Mouse (Mus musculus): Measurements from ENCODE around the gene Olfml2a. TPM values are rescaled to one million over a fixed set of nuclear protein-coding genes. Genes with fewer than 3 reads are reported as not detected.
"Not testable (repeated sequence)": the region's sequence is repeated elsewhere in the genome, so short reads cannot be mapped to it uniquely, and the experiment has no call there.

Gene Olfml2a
- total RNA-seq, 2 experiments from 2014 or later = 4.2 to 6.6 TPM

DNA sequence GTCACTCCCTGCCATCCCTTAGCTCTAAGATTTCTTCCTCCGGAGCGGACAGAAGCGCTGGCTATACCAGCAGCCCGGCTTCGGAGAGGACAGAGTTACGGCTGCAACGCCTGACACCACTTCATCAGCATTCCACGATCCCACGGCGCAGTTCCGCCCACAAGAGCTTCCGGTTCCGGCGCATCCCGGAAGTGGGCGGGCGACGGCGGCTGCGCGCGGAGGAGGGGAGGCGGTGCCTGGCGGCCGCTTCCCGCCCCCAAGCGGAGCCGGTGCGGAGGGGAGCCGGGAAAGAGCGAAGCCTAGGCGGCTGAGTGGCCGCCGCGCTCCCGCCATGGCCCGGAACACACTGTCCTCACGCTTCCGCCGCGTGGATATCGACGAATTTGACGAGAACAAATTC, 76.1 kb downstream of the Olfml2a start:
- Histone ChIP-seq H3K27ac (peak overlapping the region; percentile 98), H3K4me3 (peak overlapping the region; percentile 93)
- TF ChIP-seq CTCF (IDR thresholded peaks at IDR 0.05) = no peak
- intact Hi-C loops (cut with DNase I) = loop anchor here (10.0 kb wide), 1 partner anchor 363 kb away; the partner anchor contains the start of gene Psmb7
- DNase-seq = peak; percentile 97

DNA sequence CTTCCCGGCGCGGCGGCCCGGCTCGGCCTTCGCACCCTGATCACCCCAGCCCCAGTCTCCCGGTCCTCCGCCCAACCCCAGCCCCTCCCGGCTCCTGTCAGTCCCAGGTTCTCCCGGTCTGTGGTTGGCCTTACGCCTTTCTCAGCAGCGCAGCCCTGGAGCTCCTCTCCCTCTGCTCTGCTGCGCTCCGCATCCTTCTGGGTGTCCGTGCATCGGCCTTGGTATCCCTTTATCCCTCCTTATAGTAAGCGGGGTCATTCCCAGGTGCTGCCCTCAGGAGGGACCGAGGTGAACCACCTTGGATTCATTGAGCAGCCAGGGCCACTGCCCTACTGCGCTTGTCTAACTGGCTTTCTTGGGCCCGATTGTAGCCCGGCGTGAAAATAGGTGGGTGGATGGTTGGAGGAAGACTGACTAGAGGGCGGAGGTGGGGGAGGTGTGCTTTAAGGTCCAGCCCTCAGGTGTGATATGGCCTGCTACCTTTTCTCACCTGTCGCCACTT, 76.6 kb downstream of the Olfml2a start:
- Histone ChIP-seq H3K4me3 (peak overlapping the region; percentile 93), H3K27ac (peak overlapping the region; percentile 98)
- DNase-seq = no peak
- no peak for TF ChIP-seq CTCF (IDR thresholded peaks at IDR 0.05)
- intact Hi-C loops (cut with DNase I) = loop anchor here (10.0 kb wide), 1 partner anchor 364 kb away; the partner anchor contains the start of gene Psmb7

DNA sequence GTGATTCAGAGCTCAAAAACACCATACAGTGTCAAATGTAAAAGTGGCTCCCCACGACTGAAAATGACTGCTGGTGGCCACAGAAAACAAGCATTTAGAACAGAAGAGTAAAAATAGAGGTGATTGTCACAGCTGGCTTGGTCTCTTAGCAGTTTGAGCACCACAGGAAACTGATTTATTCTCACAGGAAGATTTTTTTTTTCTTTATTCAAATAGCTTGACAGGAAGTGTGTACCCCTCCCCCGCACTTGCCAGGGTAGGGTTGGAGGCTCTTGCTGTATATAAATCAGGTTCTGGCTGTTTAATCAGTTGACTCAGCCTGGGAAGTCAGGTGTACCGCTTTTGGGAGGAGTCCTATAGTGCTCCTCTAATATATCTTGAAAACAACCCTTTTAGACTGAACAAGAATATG, 77.2 kb downstream of the Olfml2a start:
- peak overlapping the region; percentile 98 for H3K27ac ChIP-seq
- intact Hi-C loops (cut with DNase I) = loop anchor here (10.0 kb wide), 1 partner anchor 364 kb away; the partner anchor contains the start of gene Psmb7
- H3K4me3 ChIP-seq = peak overlapping the region; percentile 93
- TF ChIP-seq CTCF (IDR thresholded peaks at IDR 0.05) = no peak
- no peak for DNase-seq

DNA sequence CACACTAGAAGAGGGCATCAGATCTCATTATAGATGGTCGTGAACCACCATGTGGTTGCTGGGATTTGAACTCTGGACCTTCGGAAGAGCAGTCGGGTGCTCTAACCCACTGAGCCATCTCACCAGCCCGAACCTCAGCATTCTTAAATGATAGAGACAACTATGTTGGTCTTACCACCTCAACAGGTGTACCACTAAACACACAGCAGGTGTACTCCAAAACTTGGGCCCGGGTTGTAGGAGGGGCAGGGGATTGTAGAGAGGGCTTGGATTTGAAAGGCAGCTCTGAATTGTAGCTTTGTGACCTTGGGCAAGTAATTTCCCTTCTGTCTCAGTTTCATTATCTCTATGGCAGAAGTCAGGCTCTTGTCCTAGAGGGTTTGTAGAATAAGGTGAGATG, 78.4 kb downstream of the Olfml2a start:
- Histone ChIP-seq H3K4me3 (peak overlapping the region; percentile 20), H3K27ac (peak overlapping the region; percentile 90)
- DNase-seq = not testable (repeated sequence)
- intact Hi-C loops (cut with DNase I) = loop anchor here (10.0 kb wide), 1 partner anchor 1625 kb away; no protein-coding TSS in a partner anchor

DNA sequence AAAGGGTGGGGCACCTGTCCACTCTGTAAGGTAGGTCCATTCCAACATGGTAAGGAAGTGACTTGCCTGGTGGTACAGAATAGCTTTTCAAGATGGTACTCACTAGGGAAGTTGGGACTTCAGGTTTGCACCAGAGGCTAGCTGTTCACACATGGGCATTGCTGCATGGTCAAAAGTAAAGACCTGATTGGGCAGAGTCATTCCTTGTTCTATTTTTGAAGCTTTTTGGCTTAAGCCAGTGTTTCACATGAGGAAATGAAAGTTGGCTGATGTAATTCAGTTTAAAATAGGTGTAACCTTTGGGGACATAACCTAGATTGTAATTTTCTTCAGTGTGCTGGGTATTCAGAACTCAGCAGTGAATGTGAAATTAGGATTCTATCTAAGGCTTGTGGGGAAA, 79.5 kb downstream of the Olfml2a start:
- DNase-seq = no peak
- peak overlapping the region; percentile 90 for H3K27ac ChIP-seq
- no peak for TF ChIP-seq CTCF (IDR thresholded peaks at IDR 0.05)
- H3K4me3 ChIP-seq = peak overlapping the region; percentile 20
- intact Hi-C loops (cut with DNase I) = loop anchor here (10.0 kb wide), 1 partner anchor 1626 kb away; no protein-coding TSS in a partner anchor

DNA sequence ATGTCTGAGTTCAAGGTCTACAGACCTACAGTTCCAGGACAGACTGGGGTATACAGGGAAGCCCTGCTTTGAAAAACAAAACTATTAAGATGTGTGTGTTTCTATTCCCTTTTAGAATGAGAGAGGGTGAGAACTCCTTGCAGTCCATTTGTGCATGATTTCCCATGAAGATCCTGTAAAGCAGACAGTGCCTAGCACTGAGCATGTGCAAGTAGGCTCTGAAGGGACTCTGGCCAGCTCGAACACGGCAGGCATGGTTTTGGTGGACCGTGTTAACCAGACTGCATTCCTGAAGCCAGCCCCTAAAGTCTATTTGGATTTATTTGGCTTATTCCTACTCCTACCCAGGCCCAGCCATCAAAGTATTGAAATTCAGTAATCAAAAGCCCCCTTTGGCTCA, 80.2 kb downstream of the Olfml2a start:
- no peak for TF ChIP-seq CTCF (IDR thresholded peaks at IDR 0.05)
- no peak for DNase-seq
- H3K27ac ChIP-seq = peak overlapping the region; percentile 90
- peak overlapping the region; percentile 20 for H3K4me3 ChIP-seq
- intact Hi-C loops (cut with DNase I) = loop anchor here (10.0 kb wide), 1 partner anchor 1627 kb away; no protein-coding TSS in a partner anchor

DNA sequence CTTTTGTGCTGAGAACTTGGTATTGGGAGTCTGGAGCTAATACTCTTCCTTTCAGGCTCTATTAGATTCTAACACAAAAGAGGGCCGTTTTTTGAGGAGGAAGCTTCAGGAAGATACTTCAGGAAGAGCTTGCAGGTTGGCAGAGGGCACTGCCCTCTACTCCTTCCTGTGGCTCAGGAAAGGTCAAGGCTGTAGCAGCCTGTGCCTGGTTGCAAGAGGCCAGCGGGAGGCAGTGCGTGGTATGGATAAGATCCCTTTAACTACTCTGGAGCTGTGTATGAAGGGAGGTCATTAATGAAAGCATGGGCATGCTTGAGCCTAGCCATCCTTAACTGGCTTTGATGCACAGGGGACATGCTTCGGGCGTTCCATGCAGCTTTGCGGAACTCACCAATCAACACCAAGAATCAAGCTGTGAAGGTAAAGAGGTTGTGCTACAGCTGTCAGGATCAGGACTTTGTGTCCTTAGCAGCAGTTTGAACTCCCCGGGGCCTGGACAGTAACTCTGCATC, 81.0 kb downstream of the Olfml2a start:
- no peak for DNase-seq
- intact Hi-C loops (cut with DNase I) = loop anchor here (10.0 kb wide), 1 partner anchor 1628 kb away; no protein-coding TSS in a partner anchor
- H3K4me3 ChIP-seq = no peak overlapping the region
- peak overlapping the region; percentile 90 for H3K27ac ChIP-seq
- no peak for TF ChIP-seq CTCF (IDR thresholded peaks at IDR 0.05)

Other genes starting within 250 kb of the Olfml2a start
- not detected for gene Nr5a1, start 217.4 kb upstream of the Olfml2a start, total RNA-seq (2021)
- gene Nr6a1, start 4.3 kb upstream of the Olfml2a start, total RNA-seq (2021) = 1 to 10 TPM; 3.4 to 4.8 TPM
- gene Wdr38, start 65.5 kb downstream of the Olfml2a start, total RNA-seq (2021) = under 1 TPM in 1 of 2 experiments, not detected in 1; 0.08 TPM
- 100 to 1,000 TPM; 109 to 118 TPM for gene Arpc5l, start 73.4 kb downstream of the Olfml2a start, total RNA-seq (2021)
- gene Rpl35, start 73.6 kb downstream of the Olfml2a start, total RNA-seq (2021) = 100 to 1,000 TPM; 264 to 300 TPM
- gene Golga1, start 133.6 kb downstream of the Olfml2a start, total RNA-seq (2021) = 10 to 100 TPM; 12.9 to 13.9 TPM

Measured in gastrocnemius, adult 2 months (tissue).